Mouse (Mus musculus): ENCODE results near the gene Zfp524.

- TF ChIP-seq POLR2A (IDR thresholded peaks at IDR 0.05; ENCODE audit: low read depth, low read length): no peak
- no peak for TF ChIP-seq CTCF (IDR thresholded peaks at IDR 0.05; ENCODE audit: extremely low read depth, insufficient read depth, insufficient read length, insufficient replicate concordance)
These were observed 18.8 kb upstream of the Zfp524 start for GRCm38 (mm10) chr7:4995268-4996002.

Measured in spleen, adult 2 months (tissue).